Mouse (Mus musculus) spleen, postnatal 4 days (tissue): Measurements from ENCODE around the gene Mri1.

Experiments used
- DNase-seq, 2 experiments: peaks; one replicate each; pipeline ENCODE4 v3.0.0; 2022; ENCODE audit warnings: low spot score in 2 of 2

Gene Mri1

DNA sequence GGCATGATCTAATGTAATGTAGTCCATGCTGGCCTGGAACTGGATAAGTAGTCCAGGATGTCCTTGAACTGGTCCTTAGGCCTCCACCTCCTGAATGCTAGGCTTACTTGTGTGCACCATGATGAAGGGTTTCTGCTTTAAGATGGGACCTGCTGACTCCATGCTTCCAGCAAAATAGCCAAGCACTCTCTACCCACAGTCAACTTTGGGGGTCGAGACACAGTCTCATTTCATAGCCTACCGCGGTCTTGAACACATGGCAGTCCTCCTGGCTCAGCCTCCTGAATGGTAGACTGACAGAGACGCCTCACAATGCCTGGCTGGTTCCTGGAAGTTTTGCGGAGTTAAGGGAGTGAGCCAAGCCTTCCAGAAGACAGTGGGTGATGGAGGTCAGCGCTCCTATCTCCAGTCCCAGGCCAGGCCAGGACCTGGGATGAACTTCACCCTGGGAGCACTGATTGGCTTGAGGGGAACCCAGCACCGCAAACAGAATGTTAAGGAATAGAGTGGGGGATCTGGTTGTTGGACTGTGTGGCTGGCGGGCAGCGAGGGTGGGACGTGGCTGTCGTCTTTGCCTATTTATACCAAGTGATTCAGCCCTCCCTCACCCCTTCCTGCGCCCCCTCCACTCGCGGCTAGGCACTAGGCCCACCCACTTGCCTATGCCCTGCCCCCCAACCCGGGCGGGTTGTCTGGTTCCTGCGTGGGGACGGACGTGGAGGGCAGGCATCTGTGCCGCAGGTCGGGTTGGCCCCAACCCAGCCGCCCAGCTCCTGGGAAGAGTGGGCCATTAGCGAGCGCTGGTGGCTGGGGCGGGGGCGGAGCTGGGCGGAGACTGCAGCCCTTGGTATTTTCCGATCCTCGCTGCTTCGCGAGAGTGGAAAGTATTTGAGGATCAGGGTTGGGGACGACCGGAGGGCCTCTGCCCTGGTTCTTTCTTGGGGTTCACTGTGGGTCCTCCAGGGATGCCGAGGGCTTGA is 53.9 kb downstream of the Mri1 start:
- peak; percentile 64 to 78 for DNase-seq

- DNase-seq: peak in 1 of 2 experiments; percentile 25
These were observed 54.7 kb downstream of the Mri1 start for GRCm38 (mm10) chr8:84202466-84202865.

- DNase-seq: peak in 1 of 2 experiments; percentile 19
These were observed 55.4 kb downstream of the Mri1 start for GRCm38 (mm10) chr8:84201545-84202245.

GRCm38 (mm10) chr8:84200652-84201544 is 56.2 kb downstream of the Mri1 start:
- peak; percentile 59 to 79 for DNase-seq

- no peak for DNase-seq
These were observed 57.0 kb downstream of the Mri1 start for GRCm38 (mm10) chr8:84200126-84200555.
